Mouse (Mus musculus): ENCODE measurements at regions not wholly inside any gene's neighbourhood (a gene's known extent, or its start where the extent isn't known, plus 50 kb on each side); places are given as distances from the start of the nearest gene placed in this dataset.

- Histone ChIP-seq H3K4me1 (replicated peaks; ENCODE audit: control insufficient read depth, insufficient read depth, low read length) (no peaks in the 10 kb centered on the region), H3K4me3 (ENCODE audit: control insufficient read depth, insufficient read depth, low read length) (no peak overlapping the region), H3K36me3 (ENCODE audit: control insufficient read depth, insufficient read depth, low read length) (no peaks in the 10 kb centered on the region), H3K27me3 (ENCODE audit: control insufficient read depth, insufficient read depth, low read length) (no peaks in the 10 kb centered on the region), H3K27ac (ENCODE audit: control insufficient read depth, insufficient read depth, low read length) (no peak overlapping the region)
- 92% methylated on average over 10 of the region's 10 CpGs for WGBS
- TF ChIP-seq POLR2A (IDR thresholded peaks at IDR 0.05; ENCODE audit: control insufficient read depth, extremely low read depth, insufficient read depth, low read length, poor library complexity) (no peak), CTCF (IDR thresholded peaks at IDR 0.05; ENCODE audit: borderline replicate concordance, control insufficient read depth, extremely low read depth, insufficient read depth, low read length, poor library complexity) (no peak)
- DNase-seq = no peak
Observed at GRCm38 (mm10) chr1:90470996-90471395, 131.8 kb upstream of the Cops8 start.

- TF ChIP-seq CTCF (IDR thresholded peaks at IDR 0.05; ENCODE audit: borderline replicate concordance, control insufficient read depth, extremely low read depth, insufficient read depth, low read length, poor library complexity) = no peak
- no peak for TF ChIP-seq POLR2A (IDR thresholded peaks at IDR 0.05; ENCODE audit: control insufficient read depth, extremely low read depth, insufficient read depth, low read length, poor library complexity)
- H3K27ac ChIP-seq (ENCODE audit: control insufficient read depth, insufficient read depth, low read length) = no peak overlapping the region
- DNase-seq = no peak
- H3K36me3 ChIP-seq (ENCODE audit: control insufficient read depth, insufficient read depth, low read length) = no peaks in the 10 kb centered on the region
- no peaks in the 10 kb centered on the region for H3K27me3 ChIP-seq (ENCODE audit: control insufficient read depth, insufficient read depth, low read length)
- H3K4me1 ChIP-seq (replicated peaks; ENCODE audit: control insufficient read depth, insufficient read depth, low read length) = no peaks in the 10 kb centered on the region
- H3K4me3 ChIP-seq (ENCODE audit: control insufficient read depth, insufficient read depth, low read length) = no peak overlapping the region
- WGBS = 94% methylated on average over 13 of the region's 13 CpGs
Observed at GRCm38 (mm10) chr1:90471806-90472205, 131.0 kb upstream of the Cops8 start.

- Histone ChIP-seq H3K36me3 (ENCODE audit: control insufficient read depth, insufficient read depth, low read length) (no peaks in the 10 kb centered on the region), H3K27ac (ENCODE audit: control insufficient read depth, insufficient read depth, low read length) (no peak overlapping the region), H3K4me3 (ENCODE audit: control insufficient read depth, insufficient read depth, low read length) (no peak overlapping the region), H3K4me1 (replicated peaks; ENCODE audit: control insufficient read depth, insufficient read depth, low read length) (no peaks in the 10 kb centered on the region), H3K27me3 (ENCODE audit: control insufficient read depth, insufficient read depth, low read length) (no peaks in the 10 kb centered on the region)
- 85% methylated on average over 10 of the region's 10 CpGs for WGBS
- TF ChIP-seq CTCF (IDR thresholded peaks at IDR 0.05; ENCODE audit: borderline replicate concordance, control insufficient read depth, extremely low read depth, insufficient read depth, low read length, poor library complexity) (no peak), POLR2A (IDR thresholded peaks at IDR 0.05; ENCODE audit: control insufficient read depth, extremely low read depth, insufficient read depth, low read length, poor library complexity) (no peak)
- no peak for DNase-seq
Observed at GRCm38 (mm10) chr1:90475060-90475813, 127.5 kb upstream of the Cops8 start.

- Histone ChIP-seq H3K27me3 (ENCODE audit: control insufficient read depth, insufficient read depth, low read length) (no peaks in the 10 kb centered on the region), H3K36me3 (ENCODE audit: control insufficient read depth, insufficient read depth, low read length) (no peaks in the 10 kb centered on the region), H3K27ac (ENCODE audit: control insufficient read depth, insufficient read depth, low read length) (no peak overlapping the region), H3K4me1 (replicated peaks; ENCODE audit: control insufficient read depth, insufficient read depth, low read length) (no peaks in the 10 kb centered on the region), H3K4me3 (ENCODE audit: control insufficient read depth, insufficient read depth, low read length) (no peak overlapping the region)
- 81% methylated on average over 9 of the region's 9 CpGs for WGBS
- TF ChIP-seq CTCF (IDR thresholded peaks at IDR 0.05; ENCODE audit: borderline replicate concordance, control insufficient read depth, extremely low read depth, insufficient read depth, low read length, poor library complexity) (no peak), POLR2A (IDR thresholded peaks at IDR 0.05; ENCODE audit: control insufficient read depth, extremely low read depth, insufficient read depth, low read length, poor library complexity) (no peak)
- DNase-seq = no peak
Observed at GRCm38 (mm10) chr1:90476556-90477243, 126.1 kb upstream of the Cops8 start.

GRCm38 (mm10) chr1:90478839-90479238 is 123.9 kb upstream of the Cops8 start:
- Histone ChIP-seq H3K4me1 (replicated peaks; ENCODE audit: control insufficient read depth, insufficient read depth, low read length) (no peaks in the 10 kb centered on the region), H3K27me3 (ENCODE audit: control insufficient read depth, insufficient read depth, low read length) (no peaks in the 10 kb centered on the region), H3K36me3 (ENCODE audit: control insufficient read depth, insufficient read depth, low read length) (no peaks in the 10 kb centered on the region), H3K4me3 (ENCODE audit: control insufficient read depth, insufficient read depth, low read length) (no peak overlapping the region), H3K27ac (ENCODE audit: control insufficient read depth, insufficient read depth, low read length) (no peak overlapping the region)
- DNase-seq = no peak
- 94% methylated on average over 2 of the region's 2 CpGs for WGBS
- no peak for TF ChIP-seq CTCF (IDR thresholded peaks at IDR 0.05; ENCODE audit: borderline replicate concordance, control insufficient read depth, extremely low read depth, insufficient read depth, low read length, poor library complexity)
- TF ChIP-seq POLR2A (IDR thresholded peaks at IDR 0.05; ENCODE audit: control insufficient read depth, extremely low read depth, insufficient read depth, low read length, poor library complexity) = no peak

- H3K4me3 ChIP-seq (ENCODE audit: control insufficient read depth, insufficient read depth, low read length) = no peak overlapping the region
- H3K36me3 ChIP-seq (ENCODE audit: control insufficient read depth, insufficient read depth, low read length) = no peaks in the 10 kb centered on the region
- no peaks in the 10 kb centered on the region for H3K27me3 ChIP-seq (ENCODE audit: control insufficient read depth, insufficient read depth, low read length)
- no peak for DNase-seq
- WGBS = 91% methylated on average over 5 of the region's 5 CpGs
- H3K4me1 ChIP-seq (replicated peaks; ENCODE audit: control insufficient read depth, insufficient read depth, low read length) = no peaks in the 10 kb centered on the region
- TF ChIP-seq CTCF (IDR thresholded peaks at IDR 0.05; ENCODE audit: borderline replicate concordance, control insufficient read depth, extremely low read depth, insufficient read depth, low read length, poor library complexity) = no peak
- H3K27ac ChIP-seq (ENCODE audit: control insufficient read depth, insufficient read depth, low read length) = no peak overlapping the region
Observed at GRCm38 (mm10) chr1:90481247-90481646, 121.5 kb upstream of the Cops8 start.
